Mouse (Mus musculus) lung, postnatal 14 days (tissue): Measurements from ENCODE around the gene Rps27rt.
"Not testable (repeated sequence)": the region's sequence is repeated elsewhere in the genome, so short reads cannot be mapped to it uniquely, and the experiment has no call there.

Source experiments
- DNase-seq: peaks from one replicate; pipeline ENCODE4 v3.0.0; 2021

Rps27rt gene

DNA sequence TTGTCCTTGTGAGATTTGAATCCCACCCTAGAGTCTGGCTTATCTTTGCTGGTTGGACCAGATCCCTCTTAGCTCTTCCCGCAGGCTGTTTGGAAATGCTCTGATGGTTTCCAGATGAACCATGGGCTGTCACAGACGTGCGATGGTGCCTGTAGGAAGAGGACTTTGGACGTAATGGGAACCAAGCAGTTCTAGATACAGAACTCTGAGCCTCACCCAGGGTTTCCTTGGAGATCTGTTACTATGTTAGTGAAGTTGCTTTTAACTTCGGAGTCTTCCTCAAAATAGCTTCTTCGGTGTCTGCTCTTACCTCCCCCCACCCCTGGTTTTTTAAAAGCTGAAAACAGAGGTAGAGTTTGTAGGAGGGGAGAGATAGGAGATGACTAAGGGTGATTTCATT is 2.6 kb downstream of the Rps27rt start:
- DNase-seq, result no peak

DNA sequence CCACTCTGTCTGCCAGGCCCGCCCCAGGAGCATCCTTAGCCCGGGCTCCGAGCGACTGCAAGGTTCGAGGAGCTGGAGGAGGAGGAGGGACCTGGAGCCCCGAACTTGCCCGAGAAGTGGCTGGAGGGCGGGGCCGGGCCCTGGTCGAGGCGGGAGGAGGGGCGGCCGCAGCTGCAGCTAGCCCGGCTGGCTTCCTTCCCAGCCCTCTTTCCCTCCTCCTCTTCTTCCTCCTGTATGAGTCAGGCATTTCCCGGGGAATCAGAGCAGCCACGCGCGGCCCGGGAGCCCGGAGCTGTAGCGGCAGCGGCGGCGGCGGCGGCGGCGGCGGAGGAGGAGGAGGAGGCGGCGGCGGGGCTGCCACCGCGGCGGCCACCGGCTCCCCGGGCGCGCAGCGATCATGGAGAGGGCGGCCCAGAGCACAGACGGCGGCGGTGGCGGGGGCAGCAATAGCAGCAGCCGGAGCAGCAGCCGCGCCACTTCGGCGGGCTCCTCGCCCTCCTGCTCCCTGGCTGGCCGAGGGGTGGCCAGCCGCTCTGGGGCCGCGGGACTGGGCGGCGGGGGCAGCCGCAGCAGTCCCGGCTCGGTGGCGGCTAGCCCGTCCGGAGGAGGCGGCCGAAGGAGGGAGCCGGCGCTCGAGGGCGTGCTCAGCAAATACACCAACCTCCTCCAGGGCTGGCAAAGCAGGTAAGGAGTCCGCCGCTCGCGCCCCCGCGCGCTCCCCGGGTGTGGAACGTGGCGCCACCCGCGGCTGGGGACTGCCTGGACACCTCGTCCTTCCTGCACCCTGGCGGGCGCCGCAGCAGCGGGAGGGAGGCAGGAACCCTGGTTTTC is 4.0 kb downstream of the Rps27rt start, which contains the start of gene Osbpl10:
TSS of gene Osbpl10 (plus strand) at position 289 of the 831 bp plus-strand sequence.
- DNase-seq, result peak; percentile 88

DNA sequence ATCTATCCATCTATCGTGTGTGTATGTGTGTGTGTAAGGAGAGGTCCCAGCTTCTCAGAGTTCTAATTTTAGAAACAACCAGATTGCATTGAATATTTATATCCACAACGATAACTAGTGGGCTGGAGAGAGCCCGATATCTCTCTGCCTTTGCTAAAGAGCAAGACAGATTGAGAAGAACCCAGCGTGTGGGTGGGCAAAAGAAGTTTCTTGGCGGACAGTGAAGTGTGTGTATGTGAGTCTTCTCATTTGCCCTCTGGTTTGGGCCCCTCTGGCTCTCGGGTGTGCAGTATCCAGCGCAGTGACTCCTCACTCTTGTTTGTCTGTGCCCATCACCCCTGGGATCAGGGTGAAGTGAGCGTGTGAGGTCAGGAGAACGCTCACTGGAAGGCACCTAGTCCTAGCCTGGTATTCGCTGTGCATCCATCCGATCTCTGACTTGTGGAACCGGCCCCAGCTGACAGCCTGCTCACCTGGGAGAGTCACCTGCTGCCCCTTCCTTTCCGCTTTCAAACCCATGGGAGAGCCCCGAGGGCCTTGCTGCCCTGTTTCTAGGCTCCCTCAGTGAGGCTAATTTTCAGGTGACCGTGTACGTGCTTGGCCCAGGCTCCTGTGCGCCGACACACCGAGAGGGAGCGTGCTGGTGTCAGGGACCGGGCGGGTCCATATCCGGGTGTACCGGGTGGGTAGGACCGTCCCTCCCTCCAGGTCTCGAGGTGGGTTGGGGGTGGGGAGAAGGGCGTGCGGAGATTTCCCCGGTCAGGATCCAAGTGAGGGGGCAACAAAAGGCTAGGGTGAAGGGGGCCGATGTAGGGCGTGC is 4.9 kb downstream of the Rps27rt start:
- no peak for DNase-seq

DNA sequence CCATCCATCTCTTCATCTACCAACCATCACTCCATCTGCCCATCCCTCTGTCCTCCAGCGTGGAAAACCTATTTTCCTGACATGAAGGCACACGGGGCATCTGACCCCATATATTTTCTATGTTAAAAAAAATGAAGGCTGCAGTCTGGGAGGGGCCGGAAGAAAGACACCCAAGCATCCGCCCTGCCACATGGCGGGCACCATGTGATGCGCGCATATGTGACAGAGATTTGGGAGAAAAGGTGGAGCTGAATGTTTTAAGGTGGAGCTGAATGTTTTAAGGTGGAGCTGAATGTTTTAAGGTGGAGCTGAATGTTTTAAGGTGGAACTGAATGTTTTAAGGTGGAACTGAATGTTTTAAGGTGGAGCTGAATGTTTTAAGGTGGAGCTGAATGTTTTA is 16.3 kb downstream of the Rps27rt start:
- not testable (repeated sequence) for DNase-seq

DNA sequence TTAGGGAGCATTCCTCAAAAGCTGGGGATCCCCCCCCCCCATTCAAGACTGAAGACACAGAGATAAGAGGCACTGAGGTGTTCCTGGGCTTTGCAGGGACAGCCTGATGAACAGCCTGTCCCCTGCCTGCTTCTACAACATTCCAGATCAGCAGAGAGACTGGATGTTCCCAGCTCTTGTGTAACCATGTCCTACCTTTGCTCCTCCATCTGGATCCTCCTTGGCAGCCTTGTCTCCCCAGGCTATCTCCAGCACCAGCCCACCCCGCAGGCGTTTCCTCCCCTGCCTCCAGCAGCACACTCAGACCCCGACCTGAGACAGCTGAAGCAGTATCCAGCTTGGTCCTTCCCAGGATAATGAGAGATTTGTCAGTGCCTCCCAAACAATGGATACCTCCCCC is 18.4 kb downstream of the Rps27rt start:
- no peak for DNase-seq

DNA sequence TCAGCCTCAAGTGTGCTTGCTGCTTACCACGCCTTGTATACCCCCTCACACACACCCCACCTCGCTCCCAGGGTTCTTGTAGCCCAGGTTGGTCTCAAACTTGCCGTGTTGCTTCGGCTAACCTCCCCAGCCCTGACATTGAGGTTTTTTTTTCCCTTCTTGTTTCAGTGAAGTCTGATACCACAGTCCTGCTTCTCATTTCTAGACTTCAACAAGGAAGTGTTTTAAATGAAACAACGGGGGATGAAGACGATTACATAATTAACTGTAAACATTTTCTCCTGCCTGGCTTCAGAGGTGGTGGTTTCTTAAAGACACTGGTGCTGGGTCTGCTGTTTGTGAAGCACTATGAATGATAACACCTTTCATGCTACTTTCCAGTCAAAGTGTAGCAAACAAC is 21.7 kb downstream of the Rps27rt start:
- DNase-seq, result no peak

DNA sequence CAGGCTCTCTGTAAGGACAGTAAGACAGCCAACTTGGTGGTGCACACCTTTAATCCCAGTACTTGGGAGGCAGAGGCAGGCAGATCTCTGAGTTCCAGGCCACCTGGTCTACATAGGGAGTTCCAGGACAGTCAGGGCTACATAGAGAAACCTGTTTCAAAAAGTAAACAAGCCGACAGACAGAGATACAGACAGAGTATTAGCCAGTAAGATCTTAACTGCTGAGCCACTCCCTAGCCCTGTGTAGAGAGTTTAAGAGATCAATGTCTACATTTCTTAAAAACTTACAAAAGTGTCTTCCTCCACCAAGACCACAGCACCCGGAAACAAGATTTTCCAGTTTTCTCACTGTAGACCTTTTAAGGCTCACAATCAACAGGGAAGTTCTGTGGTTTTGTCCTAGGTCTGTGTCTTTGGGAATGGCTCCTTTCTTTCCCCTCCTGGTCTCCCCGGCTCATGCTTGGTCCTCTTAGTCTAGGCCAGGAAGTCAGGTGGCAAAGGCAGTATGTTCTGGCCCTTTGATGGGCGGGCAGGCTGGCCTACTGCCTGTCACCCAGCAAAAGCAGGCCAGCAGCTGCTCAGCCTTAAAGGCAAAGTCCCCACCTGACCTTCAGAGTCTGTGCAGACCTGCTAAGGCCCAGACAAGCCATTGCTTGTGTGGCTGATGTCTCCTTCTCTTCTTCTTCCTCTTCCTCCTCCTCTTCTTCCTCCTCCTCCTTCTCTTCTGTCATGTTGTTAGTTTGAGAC is 22.3 kb downstream of the Rps27rt start:
- no peak for DNase-seq

DNA sequence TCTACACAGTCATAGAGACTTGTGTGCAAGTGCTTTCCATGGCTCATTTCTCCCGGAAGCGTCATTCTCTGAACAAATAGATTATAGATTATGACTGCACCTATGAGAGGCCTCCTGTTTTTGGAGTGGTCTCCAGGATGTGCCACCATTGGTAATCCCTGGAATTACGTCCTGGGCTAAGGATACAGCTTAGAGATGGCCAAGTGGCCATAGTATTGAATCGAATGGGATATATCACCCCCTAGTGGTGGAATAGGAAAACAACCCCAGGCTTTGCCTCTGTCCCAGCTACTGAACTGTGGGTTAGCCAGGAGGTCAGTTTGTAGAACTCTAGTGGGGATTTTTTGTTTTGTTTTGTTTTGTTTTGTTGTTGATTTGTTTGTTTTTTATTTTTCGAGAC is 25.6 kb downstream of the Rps27rt start:
- DNase-seq, result peak; percentile 38

DNA sequence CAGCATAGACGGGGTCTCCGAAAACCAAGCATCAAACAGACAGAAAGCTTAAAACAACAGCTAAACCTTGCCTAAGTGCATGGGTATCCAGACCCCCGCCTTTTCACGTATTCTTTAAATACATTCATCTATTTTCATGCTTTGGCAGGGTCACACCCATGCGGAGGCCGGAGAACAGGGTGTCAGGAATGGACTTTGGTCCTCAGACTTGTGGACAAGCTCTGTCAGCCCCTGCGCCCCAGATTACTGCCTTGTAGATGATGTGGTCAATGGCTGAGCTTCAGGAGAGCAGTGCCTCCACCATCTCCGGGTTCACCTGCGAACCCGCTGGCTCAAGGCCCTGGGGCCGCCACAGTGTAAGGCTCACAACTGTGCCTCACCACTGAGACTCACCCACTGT is 27.2 kb downstream of the Rps27rt start:
- DNase-seq, result no peak

DNA sequence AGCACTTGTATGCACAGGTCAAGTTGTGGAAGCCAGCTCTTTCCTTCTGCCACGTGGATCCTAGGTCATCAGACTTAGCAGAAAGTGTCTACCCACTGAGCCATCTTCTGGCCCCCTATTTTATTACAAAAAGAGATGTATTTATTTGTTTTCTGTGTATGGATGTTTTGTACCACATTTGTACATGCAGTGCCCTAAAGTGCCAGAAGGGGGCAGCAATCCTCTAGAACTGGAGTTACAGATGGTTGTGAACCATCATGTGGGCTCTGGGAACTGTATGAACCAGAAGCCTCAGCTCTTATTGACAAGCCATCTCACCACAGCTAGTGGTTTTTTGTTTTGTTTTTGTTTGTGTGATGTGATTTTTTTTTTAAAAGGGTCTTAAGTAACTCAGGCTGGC is 29.7 kb downstream of the Rps27rt start:
- no peak for DNase-seq

DNA sequence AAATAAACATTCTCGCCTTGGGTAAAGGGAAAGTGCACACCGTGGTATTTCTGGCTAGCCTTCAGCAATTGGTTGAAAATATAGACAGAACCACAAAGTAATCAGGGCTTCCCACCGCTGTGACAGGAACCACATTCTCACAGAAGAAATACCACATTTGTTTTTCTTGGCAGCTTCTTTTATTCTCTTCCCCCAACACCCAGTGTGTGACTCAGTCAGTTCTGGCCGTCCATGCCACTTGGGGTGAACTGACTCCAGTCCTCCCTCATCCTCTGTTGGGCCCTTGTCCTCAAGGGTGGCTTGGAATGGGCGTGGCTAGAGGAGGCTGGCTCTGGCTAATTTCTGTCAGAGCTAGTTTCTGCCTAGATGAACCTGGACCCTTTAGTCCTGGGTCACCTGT is 34.1 kb downstream of the Rps27rt start:
- DNase-seq, result peak; percentile 24

DNA sequence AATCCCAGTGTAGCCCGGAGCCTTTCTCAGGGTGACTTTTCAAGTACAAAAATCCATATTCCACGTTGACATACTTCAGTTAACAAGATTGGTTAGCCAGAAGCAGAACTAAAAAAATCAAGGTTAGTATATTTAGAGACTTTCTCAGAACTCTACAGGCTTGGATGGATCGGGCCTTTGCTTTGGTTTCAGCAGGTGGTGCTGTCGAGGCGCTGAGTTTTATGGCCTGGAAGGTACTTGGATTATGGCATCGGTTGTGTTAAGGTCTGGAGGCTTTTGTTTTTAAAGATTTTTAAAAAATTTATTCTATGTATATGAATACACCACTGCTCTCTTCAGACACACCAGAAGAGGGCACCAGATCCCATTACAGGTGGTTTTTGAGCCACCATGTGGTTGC is 37.0 kb downstream of the Rps27rt start:
- no peak for DNase-seq

DNA sequence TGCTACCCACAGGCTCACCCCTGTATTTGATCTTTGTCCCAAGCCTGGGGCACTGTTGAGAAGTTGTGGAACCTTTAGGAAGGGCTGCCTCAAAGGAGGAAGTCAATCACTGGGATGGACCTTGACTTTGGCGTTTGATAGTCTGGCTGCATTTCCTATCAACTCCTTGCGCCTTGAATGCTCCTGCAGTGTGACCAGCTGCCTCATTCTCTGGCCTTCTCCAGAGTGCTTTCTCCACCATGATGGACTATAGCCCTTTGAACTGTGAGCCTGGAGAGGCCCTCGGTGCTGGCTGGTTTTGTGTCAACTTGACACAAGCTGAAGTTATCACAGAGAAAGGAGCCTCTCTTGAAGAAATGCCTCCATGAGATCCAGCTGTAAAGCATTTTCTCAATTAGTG is 37.9 kb downstream of the Rps27rt start:
- DNase-seq, result no peak

DNA sequence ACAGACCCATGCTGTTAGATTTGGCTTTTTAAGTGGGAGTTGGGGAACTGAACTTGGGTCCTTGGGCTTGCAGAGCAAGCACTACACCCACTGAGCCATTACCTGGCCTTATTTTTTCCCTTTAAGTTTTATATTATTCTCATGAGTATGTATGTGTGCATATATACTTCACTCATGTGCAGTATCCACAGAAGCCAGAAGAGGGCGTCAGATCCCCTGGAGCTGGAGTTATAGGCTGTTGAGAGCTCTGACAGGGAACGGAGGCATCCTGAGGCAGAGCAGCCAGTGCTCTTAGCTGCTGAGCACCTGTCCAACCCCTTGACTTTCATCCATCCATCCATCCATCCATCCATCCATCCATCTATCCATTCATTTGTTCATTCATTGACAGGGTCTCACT is 45.9 kb downstream of the Rps27rt start:
- no peak for DNase-seq

DNA sequence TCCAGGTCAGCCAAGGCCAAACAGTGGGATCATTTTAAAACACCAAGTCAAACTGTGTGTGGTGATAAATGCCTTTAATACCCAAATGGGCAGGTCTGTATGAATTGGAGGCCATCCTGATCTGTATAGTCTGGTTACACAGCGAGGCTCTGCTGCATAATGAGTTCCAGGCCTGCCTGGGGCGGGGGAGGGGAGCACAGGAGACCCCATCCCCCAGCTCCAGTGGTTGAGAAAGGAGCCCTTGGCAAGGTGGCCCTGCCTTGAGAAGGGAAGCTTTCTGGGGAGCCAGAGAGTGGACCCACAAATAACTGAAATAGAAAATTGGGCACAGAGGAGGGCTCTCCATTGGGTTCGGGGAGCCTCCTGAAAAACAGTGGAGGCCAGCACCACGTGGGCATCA is 47.2 kb downstream of the Rps27rt start:
- no peak for DNase-seq

DNA sequence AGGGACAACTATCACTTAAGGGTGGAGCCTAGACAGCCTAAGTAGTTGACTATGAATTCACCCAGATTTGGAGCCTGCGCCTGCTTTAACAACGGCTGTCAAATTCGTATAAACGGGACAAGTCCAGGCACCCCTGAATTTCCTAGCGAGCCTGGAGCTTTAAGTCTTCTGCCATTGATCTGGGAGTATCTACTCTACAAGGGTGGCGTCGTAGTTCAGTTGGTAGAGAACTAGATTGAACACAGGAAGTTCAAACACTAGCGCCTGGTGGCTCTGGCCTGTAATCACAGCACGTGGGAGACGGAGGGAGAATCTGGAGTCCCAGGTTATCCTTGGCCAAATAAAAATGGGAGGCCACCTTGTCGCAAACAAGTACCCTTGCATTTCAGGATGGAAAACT is 48.3 kb downstream of the Rps27rt start:
- DNase-seq, result no peak

DNA sequence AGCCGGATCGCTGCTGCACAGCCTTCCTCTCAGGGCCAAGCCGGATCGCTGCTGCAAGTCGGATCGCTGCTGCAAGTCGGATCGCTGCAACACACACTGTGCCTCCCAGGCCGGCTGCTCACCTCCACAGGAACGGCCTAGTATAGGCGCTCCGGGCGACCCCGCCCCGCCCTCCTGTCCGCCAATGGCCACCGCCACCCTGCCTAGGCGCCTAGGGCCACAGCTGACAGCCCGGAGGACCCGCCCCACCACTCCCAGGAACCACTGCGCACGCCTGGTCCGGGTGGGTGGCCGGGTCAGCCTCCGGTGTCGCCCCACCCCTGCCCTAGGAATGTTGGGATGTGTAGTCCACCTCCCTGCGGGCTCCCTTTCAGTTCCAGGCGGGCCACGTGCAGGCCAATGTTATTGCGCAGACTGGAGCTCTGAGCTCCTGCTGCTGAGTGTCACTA is 48.8 kb downstream of the Rps27rt start, which contains the start of gene Gpd1l:
TSS of gene Gpd1l (minus strand) at position 265 of the 449 bp plus-strand sequence.
- DNase-seq, result peak; percentile 97

DNA sequence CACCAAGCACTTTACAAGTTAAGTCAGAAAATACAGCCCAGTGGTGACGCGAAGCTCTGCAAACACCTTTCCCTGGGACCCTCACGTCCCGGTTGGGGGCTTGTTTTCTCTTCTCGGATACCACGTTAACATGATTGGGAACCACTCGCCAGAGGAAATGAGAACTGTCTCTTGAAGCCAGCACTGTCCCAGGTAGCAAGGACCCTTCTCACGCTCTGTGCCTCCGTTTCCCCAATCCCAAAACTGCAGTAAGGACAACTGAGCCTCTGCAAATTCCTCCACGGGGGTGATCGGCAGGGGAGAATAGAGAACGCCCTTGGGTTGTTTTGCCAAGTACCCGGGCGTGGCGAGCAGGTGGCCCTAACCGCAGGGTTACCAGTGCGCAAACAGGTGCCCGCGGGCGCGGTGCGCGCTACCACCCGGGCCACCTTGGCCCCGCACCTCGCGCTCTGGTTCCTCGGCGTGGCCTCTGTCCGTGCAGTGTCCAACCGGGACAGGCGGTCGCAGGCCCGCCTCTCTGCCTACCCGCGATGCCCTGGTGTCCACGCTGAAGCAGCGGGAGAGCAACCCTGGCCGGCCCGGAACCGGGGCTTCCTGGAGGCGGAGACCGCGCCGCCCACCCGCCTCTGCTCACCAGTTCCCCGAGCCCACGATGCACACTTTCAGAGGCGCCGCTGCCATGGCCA is 49.4 kb downstream of the Rps27rt start:
- DNase-seq, result no peak

DNA sequence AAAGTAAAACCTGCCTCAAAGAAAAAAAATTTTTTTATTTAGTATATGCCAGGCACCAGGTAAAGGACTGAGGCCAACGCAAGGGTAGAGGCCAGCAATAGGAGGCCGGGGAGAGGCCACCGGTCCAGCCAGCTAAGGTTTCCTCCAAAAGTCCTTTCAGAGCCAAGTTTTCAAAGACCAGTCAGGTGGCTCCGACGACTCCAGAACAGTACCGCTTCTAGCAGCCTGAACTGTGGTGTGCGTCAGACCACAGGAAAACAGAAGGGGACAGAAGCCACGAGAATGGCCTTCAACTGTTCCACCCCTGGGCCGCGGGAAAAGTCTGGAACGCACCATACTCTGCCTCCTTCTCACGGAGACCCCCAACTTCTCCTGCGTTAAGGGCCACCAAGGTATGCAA is 49.9 kb downstream of the Rps27rt start:
- no peak for DNase-seq
